Mouse (Mus musculus) left cerebral cortex, adult 9 months (tissue): Measurements from ENCODE around the gene C2cd2l.

Experiments used
- DNase-seq, 2 experiments: peaks; one replicate each; pipeline ENCODE4 v3.0.0; 2022; ENCODE audit warnings: low spot score in 2 of 2

C2cd2l gene

DNA sequence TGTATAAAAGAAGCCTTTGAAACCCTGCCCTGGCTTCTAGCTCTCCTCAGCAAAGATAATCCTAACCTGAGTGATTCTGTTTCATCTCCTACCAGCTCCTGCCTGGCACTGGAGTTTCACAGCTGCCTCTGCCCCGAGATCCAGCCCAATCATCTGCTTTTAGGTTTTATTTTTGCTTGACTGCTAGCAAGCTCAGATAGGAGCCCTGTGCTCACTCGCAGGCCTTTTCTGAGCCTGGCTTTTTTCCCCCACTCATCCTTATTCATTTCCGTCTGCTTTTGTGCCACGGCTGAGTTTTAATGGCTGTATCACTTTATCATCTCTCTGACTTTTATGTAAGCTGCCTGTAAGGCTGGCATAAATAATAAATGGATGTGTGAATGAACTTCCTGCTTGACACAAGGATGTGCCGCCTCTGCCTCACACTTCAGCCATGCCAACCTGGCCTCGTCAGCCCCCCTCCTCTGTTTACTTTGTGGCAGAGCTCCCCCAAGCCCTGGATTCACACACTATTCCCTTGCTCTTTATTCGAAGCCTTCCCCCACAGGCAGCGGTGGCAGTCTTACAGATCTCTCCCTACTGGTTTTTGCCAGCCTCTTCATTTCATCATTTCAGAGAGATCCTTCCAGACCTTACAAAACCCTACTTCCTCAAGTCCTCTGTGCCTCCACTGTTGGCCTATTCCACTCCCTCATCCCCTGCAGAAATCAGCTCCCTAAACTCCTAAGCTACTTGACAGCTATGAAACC lies 53.4 kb downstream of the C2cd2l start:
- peak; percentile 60 to 67 for DNase-seq

DNA sequence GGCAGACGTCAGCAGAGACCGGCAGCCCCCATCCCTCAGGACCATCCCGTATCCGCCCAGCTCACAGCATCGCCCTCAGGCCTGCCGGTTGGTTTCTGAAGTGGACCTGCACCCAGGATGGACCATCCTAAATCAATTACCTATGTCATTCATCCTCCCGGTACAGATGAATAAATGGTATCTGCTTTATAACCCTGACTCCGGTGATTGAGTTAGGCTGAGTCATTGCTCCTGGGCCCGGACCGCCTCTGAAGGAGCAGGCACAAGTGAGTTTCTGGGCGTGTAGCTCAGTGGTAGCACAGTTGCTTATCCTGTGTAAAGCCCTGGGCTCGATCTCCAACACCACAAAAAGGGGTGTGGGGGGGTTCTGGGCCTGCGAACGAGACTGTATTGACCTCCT lies 58.7 kb downstream of the C2cd2l start:
- DNase-seq = no peak
